Mouse (Mus musculus): Measurements from ENCODE around the gene Stx16.

Gene Stx16

GRCm38 (mm10) chr2:174075673-174076432 lies at the start of gene Stx16:
Gene Stx16, plus strand, starts transcription at chr2:174076308.
- peak; percentile 91 for DNase-seq (ENCODE audit: low read depth, low spot score)

- no peak for DNase-seq (ENCODE audit: low read depth, low spot score)
Measured at GRCm38 (mm10) chr2:174026406-174026805, 49.7 kb upstream of the Stx16 start.

- no peak for DNase-seq (ENCODE audit: low read depth, low spot score)
Measured at GRCm38 (mm10) chr2:174033257-174033800, 42.8 kb upstream of the Stx16 start.

GRCm38 (mm10) chr2:174047656-174048055 lies 28.5 kb upstream of the Stx16 start:
- DNase-seq (ENCODE audit: low read depth, low spot score): no peak

- DNase-seq (ENCODE audit: low read depth, low spot score): peak; percentile 66
Measured at GRCm38 (mm10) chr2:174049481-174050338, 26.4 kb upstream of the Stx16 start.

- no peak for DNase-seq (ENCODE audit: low read depth, low spot score)
Measured at GRCm38 (mm10) chr2:174050339-174050685, 25.8 kb upstream of the Stx16 start.

- no peak for DNase-seq (ENCODE audit: low read depth, low spot score)
Measured at GRCm38 (mm10) chr2:174051081-174051481, 25.0 kb upstream of the Stx16 start.

- DNase-seq (ENCODE audit: low read depth, low spot score): no peak
Measured at GRCm38 (mm10) chr2:174054496-174054895, 21.6 kb upstream of the Stx16 start.

GRCm38 (mm10) chr2:174057730-174058129 lies 18.4 kb upstream of the Stx16 start:
- DNase-seq (ENCODE audit: low read depth, low spot score): no peak

GRCm38 (mm10) chr2:174058316-174058939 lies 17.7 kb upstream of the Stx16 start:
- no peak for DNase-seq (ENCODE audit: low read depth, low spot score)

- no peak for DNase-seq (ENCODE audit: low read depth, low spot score)
Measured at GRCm38 (mm10) chr2:174059591-174060385, 16.3 kb upstream of the Stx16 start.

- DNase-seq (ENCODE audit: low read depth, low spot score): no peak
Measured at GRCm38 (mm10) chr2:174061219-174061618, 14.9 kb upstream of the Stx16 start.

- no peak for DNase-seq (ENCODE audit: low read depth, low spot score)
Measured at GRCm38 (mm10) chr2:174063074-174063473, 13.0 kb upstream of the Stx16 start.

GRCm38 (mm10) chr2:174063527-174064211 lies 12.4 kb upstream of the Stx16 start:
- no peak for DNase-seq (ENCODE audit: low read depth, low spot score)

GRCm38 (mm10) chr2:174067793-174068419 lies 8.2 kb upstream of the Stx16 start:
- DNase-seq (ENCODE audit: low read depth, low spot score): no peak

GRCm38 (mm10) chr2:174069532-174070049 lies 6.5 kb upstream of the Stx16 start:
- DNase-seq (ENCODE audit: low read depth, low spot score): no peak

GRCm38 (mm10) chr2:174071406-174071805 lies 4.7 kb upstream of the Stx16 start:
- no peak for DNase-seq (ENCODE audit: low read depth, low spot score)

GRCm38 (mm10) chr2:174073156-174073790 lies 2.8 kb upstream of the Stx16 start:
- DNase-seq (ENCODE audit: low read depth, low spot score): no peak

GRCm38 (mm10) chr2:174074621-174075020 lies 1.5 kb upstream of the Stx16 start:
- DNase-seq (ENCODE audit: low read depth, low spot score): no peak

All from embryo, embryonic 11.5 days (tissue).